Mouse (Mus musculus): Measurements from ENCODE around the gene Casz1. TPM values are rescaled to one million over a fixed set of nuclear protein-coding genes. Genes with fewer than 3 reads are reported as not detected.

The Casz1 gene
- 0.39 and 2.1 TPM in 2 replicates for polyA plus RNA-seq (2021; fragmentation: Nextera tagmentation)
- long read RNA-seq, experiment 1, partial matches to known transcripts, result 0 of 2 reads
- long read RNA-seq, experiment 1, other reads (novel, unspliced or antisense), result 2 of 2 reads
- long read RNA-seq, experiment 2, result 0 reads

DNA sequence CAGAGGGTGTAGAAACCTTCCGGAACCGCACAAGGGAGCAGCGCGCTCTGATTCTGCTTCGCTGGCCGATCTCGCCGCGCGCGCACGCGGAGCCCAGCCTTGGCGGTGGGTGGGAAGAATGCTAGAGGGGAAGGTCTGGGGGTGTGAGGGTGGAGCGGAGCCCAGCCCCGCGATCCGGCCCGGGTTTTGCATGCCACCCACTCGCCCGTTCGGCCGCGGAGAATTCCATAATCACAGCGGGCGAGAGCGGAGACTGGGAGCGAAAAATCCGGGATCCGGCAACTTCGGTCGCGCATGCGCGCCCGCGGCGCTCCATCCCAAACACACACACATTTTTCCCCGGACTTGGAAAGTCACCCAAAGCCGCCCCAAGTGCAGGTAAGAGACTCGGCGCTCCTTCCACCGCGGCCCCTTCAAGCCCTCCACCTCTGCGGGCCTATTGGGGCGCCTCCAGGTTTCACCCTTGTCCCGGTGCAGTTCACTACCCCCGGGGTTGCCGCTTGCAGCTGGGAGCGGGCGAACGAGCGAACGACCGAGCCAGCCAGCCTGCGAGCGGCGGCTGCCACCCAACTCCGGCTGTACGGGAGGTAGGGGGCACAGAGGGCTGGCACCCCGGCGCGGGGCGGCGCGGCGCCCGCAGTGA lies at the start of gene Casz1:
Gene Casz1, plus strand, starts transcription at position 293 of the 643 bp plus-strand sequence.

Other genes starting within 250 kb of the Casz1 start
- 27.5 and 31.5 TPM in 2 replicates for gene Exosc10, start 246.0 kb upstream of the Casz1 start, polyA plus RNA-seq (2021; fragmentation: Nextera tagmentation)
- gene Srm, start 212.9 kb upstream of the Casz1 start, polyA plus RNA-seq (2021; fragmentation: Nextera tagmentation), result 79.3 and 117 TPM in 2 replicates
- gene Masp2, start 201.9 kb upstream of the Casz1 start, polyA plus RNA-seq (2021; fragmentation: Nextera tagmentation), result 0.16 TPM in 1 of 2 replicates, not detected in the other
- gene Tardbp, start 177.4 kb upstream of the Casz1 start, polyA plus RNA-seq (2021; fragmentation: Nextera tagmentation), result 30.8 and 46.6 TPM in 2 replicates
- not detected in 2 replicates for gene Gm572, start 161.1 kb upstream of the Casz1 start, polyA plus RNA-seq (2021; fragmentation: Nextera tagmentation)

Measured in left cerebral cortex, adult 6 months (tissue).